Mouse (Mus musculus): ENCODE results near the gene Ppp2r1b.

GRCm38 (mm10) chr9:50849755-50850154 is 4.7 kb downstream of the Ppp2r1b start:
- TF ChIP-seq CTCF (IDR thresholded peaks at IDR 0.05; ENCODE audit: borderline replicate concordance, insufficient read depth, low read depth, low read length) (no peak), POLR2A (IDR thresholded peaks at IDR 0.05; ENCODE audit: borderline replicate concordance, insufficient read depth, low read length) (no peak)
